Mouse (Mus musculus) 3134 (cell line): ENCODE results near the gene Ube2m.
"Not testable (repeated sequence)": the region's sequence is repeated elsewhere in the genome, so short reads cannot be mapped to it uniquely, and the experiment has no call there.

Source experiments
- DNase-seq: peaks from one replicate; pipeline ENCODE4 v3.0.0-alpha.2; 2011; ENCODE audit warnings: low spot score; ENCODE audit not compliant: insufficient read length; ENCODE audit errors: extremely low read depth

Gene Ube2m

DNA sequence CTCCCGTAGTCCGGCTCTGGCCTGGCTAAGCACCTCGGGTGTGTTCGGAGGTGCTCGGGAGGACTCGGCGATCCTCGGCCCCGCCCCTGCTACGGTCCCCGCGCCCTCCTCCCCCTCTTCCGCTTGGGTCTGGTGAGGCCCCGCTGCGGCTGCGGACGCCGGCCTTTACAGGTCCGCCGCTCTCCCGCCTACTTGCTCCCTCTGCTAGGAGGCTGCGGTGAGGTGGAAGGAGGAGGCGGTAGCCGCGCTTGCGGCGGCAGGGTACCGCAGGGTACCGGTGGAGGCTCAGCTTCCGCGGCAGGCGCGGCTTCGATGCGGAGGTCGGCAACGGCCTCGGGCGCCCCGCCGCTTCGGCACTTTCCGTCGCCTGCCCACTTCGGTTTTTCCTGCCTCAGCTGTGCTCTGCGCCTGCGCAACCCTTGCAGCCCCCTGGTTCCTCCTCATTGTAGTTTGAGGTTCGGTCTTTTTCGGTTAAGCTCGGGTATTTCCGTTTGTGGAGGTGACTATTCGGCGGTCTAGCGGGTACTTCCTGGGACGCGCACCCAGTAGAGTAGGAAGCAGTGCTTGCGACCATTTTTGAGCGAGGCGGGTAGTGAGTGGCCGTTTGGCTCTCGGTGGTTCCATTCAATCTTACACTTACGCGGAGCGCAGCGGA is at the start of gene Ube2m:
Gene Ube2m (minus strand): TSS at position 375 of the 655 bp plus-strand sequence.
- peak; percentile 94 for DNase-seq

- no peak for DNase-seq
Measured at GRCm38 (mm10) chr7:13072293-13072692, 34.2 kb upstream of the Ube2m start.

GRCm38 (mm10) chr7:13063399-13063798 is 25.3 kb upstream of the Ube2m start:
- DNase-seq = not testable (repeated sequence)

- DNase-seq = no peak
Measured at GRCm38 (mm10) chr7:13059536-13059935, 21.5 kb upstream of the Ube2m start.

DNA sequence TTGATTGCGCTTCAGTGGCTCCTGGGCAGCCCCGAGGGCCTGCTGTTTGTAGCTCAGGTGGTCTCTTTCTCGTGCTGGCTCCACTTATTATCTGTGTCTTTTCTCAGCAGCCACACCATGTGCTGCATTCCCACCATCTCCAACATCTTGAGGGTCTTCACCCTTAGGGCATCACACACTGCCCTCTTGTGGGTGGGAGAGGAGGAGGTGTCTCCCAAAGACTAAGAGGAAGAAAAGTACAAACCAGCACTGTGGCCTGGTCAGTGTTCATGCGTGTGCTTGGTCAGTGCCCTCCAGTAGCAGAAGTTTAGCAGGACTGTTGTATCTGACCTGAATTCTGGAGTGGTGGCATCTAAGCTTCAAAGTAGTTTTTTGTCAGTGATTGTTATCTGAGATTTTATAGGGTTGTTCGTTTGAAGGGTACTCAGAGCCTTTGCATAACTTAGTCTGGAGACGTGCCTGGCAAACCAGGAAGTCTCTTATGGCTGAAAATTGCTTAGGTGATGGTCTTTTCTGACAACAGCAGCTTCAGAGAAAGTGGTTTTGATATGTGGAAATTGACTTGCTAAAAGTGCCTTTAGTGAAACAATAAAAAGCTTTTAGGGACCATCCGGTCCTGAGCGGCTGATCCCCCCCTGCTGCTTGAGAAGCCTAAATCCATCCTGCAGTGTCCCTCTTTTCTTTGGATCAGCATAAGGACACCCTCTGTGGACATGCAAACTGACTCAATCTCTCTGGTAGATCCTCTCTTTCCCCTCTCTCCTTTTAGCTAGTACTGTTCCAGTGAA is 19.0 kb upstream of the Ube2m start:
- DNase-seq = no peak

DNA sequence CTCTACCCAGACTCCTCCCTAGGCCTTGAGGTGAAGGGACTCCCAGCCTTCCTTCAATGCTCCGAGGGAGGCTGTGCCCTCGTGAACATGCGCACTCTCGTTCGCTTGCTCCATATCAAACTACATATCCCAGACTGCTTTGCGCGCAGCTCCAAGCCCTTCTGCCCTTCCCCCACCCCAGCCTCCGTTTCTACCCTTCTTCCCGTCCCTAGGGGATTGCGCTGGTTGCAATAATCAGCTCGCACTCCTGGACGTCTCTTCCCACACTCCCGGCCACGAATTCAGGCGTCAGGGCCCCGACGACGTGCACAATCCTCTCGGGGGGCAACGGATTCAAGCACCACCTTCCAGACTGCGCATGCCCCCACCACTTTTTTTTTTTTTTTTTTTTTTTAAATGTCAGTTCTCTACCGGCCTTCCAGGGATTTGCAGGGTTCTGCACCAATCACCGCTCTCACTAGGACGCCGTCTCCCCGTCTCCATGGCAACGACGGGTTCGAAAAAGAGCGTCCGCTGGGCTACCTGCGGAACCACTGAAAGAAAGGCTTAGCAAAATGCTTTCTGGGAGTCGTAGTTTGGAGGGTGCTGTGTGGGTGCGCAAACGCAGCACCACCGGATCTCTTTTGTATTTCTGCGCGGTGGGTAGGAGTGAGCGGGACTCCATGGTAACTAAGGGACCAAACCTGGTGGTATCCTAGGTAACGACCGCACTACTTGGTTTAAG is 16.4 kb upstream of the Ube2m start, which contains the start of gene Mzf1:
Gene Mzf1 (minus strand): TSS at position 478 of the 724 bp plus-strand sequence.
- DNase-seq = no peak

GRCm38 (mm10) chr7:13053961-13054286 is 15.8 kb upstream of the Ube2m start:
- DNase-seq = no peak

- DNase-seq = no peak
Measured at GRCm38 (mm10) chr7:13053501-13053900, 15.4 kb upstream of the Ube2m start.

DNA sequence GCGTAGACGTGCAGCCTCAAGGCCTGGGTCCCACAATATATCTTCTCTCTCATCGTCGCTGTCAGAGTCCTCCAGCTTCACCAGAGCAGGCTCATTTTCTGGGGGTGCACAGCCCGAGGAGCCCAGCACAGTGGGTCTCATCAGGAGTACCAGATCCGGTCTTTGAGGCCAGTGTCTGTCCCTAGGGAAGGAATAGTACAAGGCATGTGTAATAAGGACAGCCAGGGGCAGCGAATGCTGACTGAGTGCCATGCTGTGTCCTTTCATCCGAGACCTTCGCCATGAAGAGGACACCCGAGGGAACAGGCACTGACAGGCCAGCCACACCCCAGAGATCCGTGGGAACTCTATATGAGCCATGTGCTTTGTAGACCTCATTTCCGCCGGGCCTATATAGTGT is 14.9 kb upstream of the Ube2m start:
- no peak for DNase-seq

DNA sequence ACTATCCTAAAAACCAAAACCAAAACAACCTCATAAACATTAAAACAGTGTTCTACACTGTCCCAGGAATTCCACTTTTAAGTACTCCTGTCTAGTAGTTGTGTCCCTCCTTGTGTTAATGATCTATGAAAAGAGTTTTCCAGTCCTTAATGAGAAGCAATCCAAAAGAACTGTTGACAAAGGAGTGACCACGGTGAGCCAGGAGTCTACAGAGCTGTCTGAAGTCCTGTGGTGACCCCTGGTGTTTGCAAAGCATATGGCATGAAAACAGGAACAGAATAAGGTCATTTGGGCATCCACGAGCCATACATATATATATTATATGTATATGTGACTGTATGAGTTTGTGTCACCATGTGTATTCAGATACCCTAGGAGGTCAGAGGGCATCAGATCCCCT is 8.0 kb upstream of the Ube2m start:
- DNase-seq = no peak

GRCm38 (mm10) chr7:13044254-13044625 is 6.2 kb upstream of the Ube2m start:
- no peak for DNase-seq

GRCm38 (mm10) chr7:13043445-13044253 is 5.6 kb upstream of the Ube2m start:
- DNase-seq = no peak

- DNase-seq = no peak
Measured at GRCm38 (mm10) chr7:13043120-13043444, 5.0 kb upstream of the Ube2m start.

DNA sequence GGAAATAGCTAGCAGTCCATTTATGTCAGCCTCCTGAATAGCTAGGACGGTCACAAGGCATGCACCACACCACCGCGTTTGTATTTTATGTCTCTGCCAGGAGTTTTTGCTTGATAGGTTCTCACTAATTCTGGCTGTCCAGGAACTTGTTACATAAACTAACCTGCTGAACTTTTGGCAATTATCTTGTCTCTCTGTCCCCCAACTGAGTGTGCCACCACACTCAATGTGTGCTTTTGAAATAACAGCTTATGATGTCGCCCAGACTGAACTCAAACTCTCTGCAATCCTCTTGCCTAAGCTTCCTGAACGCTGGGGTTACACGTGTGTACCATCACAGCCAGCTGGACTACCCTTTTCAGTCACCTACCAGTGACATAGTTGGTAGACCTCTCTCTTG is 4.4 kb upstream of the Ube2m start:
- DNase-seq = no peak

DNA sequence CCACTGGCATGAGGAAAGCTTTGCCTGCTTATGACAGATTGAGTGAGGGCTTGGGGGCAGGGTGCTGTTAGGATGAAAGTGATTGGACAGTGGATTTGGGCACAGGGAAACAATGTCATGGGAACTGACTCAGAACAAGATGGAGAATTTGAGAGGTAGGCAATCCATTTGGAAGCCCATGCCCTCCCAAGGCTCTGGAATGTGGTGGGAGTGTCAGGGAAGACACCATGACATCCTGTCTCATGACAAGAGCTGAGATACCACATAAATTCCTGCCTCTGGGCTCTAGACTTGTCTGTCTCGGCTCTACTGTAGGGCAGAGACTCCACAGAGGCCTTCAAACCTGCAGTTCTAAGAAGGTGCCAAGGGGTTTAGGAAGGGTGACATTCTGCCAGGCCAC is 3.2 kb upstream of the Ube2m start:
- DNase-seq = no peak

DNA sequence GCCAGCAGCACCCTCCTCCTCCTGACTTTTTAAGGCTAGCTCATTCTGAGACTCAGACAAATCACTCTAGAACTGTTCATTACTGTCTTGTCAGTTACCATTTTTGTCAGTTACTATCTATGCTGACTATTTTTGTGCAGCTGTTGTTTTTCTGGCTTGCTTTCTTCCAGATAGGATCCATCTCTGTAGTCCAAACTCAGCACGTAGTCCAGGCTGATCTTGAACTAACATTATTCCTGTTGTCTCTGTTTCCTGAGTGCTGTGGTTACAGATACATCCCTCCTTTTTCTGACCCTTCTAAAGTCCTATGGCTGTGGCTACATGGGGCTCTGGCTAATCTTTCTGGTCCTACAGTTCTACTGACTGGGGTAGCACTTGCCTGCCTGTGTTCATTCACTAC is 1.1 kb upstream of the Ube2m start:
- no peak for DNase-seq

DNA sequence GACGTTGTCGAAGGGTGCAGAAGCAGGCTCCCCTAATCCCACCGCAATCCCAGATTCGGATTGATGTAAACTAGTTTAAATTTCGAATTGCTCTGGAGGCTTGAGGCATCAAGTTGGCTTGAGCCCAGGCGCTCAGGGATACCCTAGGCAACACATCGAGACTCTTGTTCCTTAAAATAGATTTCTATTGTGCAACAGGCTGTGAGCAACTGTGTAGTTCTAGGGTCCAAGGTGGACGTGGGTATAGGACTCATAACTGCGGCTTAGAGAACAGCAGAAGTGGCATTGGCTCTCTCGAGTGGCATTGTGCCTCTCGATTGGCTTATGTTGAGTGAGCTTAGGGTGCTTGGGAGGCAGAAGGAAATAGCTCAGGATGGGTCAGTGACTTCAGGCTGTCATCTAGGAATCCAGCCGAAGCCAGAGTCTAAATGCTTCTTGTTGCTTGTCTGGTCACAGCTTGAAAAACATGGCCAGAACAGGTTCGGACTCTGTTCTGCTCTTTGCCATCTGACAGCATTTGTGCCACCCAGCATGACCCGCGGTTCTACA is 620 bp upstream of the Ube2m start:
- DNase-seq = peak; percentile 39

DNA sequence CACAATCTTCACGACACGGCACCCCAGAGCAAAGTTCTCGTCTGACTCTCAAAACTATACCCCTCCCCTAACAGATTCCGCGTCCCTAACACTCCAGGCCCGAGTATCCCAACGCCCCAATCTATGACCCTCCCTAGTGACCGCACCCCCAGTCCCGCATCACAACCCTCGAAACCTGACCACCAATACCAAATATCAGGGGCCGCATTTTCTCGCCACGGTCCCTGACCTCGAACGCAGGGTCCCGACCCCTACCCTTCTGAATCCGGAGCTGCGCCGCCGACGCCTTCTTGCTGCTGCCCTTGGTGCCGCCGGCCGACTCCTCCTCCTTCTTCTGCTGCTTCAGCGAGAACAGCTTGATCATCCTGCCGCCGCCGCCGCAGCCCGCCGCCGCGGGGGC is 709 bp downstream of the Ube2m start:
- no peak for DNase-seq

DNA sequence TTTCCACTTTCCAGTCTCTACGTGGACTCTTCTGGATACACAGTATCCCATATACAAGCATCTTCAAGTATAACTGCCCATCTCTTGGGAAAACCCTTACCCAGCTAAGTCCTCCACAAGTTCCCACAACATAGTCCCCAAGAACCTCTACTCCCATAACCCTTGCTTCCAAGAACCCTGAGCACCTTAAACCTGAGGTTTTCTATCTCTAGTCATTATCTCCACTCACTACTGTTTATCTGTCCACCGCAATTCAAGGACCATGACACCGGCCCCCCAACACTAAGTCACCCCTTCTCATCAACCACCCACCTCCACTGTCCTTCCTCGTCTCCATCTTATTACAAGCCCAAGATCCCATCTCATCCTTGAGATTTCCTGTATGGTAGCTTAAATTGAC is 1.3 kb downstream of the Ube2m start:
- no peak for DNase-seq

- no peak for DNase-seq
Measured at GRCm38 (mm10) chr7:13035211-13035855, 2.7 kb downstream of the Ube2m start.
